Mouse (Mus musculus) embryonic facial prominence, embryonic 15.5 days (tissue): ENCODE data around the gene Hsd17b1. TPM values are rescaled to one million over a fixed set of nuclear protein-coding genes. Genes with fewer than 3 reads are reported as not detected.

ENCODE experiments used
- ATAC-seq: fragments of 200-750 bp; cut with Nextera tagmentation; 2 replicates; pipeline ENCODE4 v1.8.0; 2017; ENCODE audit warnings: low read depth, moderate TSS enrichment; ENCODE audit not compliant: insufficient number of reproducible peaks, low FRiP score, low TSS enrichment
- H3K27ac ChIP-seq: fragments of 300-500 bp; sonication (generic); replicated peaks from 2 replicates; pipeline ENCODE4 v1.5.1; 2015; ENCODE audit warnings: mild to moderate bottlenecking, inconsistent platforms
- H3K27me3 ChIP-seq: fragments of 300-500 bp; sonication (generic); 2 replicates; pipeline ENCODE4 v1.6.1; 2015; ENCODE audit warnings: inconsistent platforms
- H3K36me3 ChIP-seq: fragments of 300-500 bp; sonication (generic); 2 replicates; pipeline ENCODE4 v1.6.1; 2015; ENCODE audit warnings: mild to moderate bottlenecking, inconsistent platforms
- H3K4me1 ChIP-seq: fragments of 300-500 bp; sonication (generic); 2 replicates; pipeline ENCODE4 v1.6.1; 2015; ENCODE audit warnings: inconsistent platforms
- H3K4me2 ChIP-seq: fragments of 300-500 bp; sonication (generic); replicated peaks from 2 replicates; pipeline ENCODE4 v1.6.1; 2015; ENCODE audit warnings: mild to moderate bottlenecking, inconsistent platforms
- H3K4me3 ChIP-seq: fragments of 300-500 bp; sonication (generic); replicated peaks from 2 replicates; pipeline ENCODE4 v1.5.1; 2015; ENCODE audit warnings: mild to moderate bottlenecking, inconsistent platforms
- H3K9ac ChIP-seq: fragments of 300-500 bp; sonication (generic); 2 replicates; pipeline ENCODE4 v1.6.1; 2015; ENCODE audit warnings: inconsistent platforms
- H3K9me3 ChIP-seq: fragments of 300-500 bp; sonication (generic); replicated peaks from 2 replicates; pipeline ENCODE4 v1.6.1; 2016; ENCODE audit warnings: inconsistent platforms
- WGBS: fragments of 180-500 bp; shearing (Covaris S2); methylation state at CpG from one replicate; pipeline ENCODE4 v1.1.7; 2015; 5-methylcytosine and 5-hydroxymethylcytosine counted together
- polyA plus RNA-seq: library from polyadenylated mRNA; unstranded; fragments of >200 nt; fragmentation: Nextera tagmentation; extraction: Ambion mirVana; gene quantifications from 2 replicates; pipeline ENCODE4 v1.2.1, GENCODE M21; 2015

The Hsd17b1 gene
- polyA plus RNA-seq, 1 experiment from 2014 or later = 0.24 TPM

DNA sequence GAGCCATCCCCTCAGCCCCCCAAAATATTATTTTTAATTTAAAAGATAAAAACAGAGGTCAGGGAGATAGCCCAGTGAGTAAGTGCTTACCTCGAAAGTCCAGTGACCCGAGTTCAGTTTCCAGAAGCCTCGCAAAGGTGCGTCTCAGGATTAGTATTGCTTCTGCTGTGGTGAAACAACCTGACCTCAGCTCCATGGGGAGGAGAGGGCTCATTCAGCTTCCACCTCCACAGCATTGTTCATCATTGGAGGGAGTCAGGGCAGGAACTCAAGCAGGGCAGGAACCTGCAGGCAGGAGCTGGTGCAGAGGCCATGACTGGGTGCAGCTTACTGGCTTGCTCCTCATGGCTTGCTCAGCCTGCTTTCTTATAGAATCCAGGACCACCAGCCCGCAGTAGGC is 17.2 kb upstream of the Hsd17b1 start:
- no peaks in the 10 kb centered on the region for H3K9me3 ChIP-seq
- peaks cover 76% of the 10 kb centered on the region for H3K4me1 ChIP-seq
- H3K9ac ChIP-seq = no peak overlapping the region
- H3K4me3 ChIP-seq = no peak overlapping the region
- H3K27ac ChIP-seq = peak overlapping the region; percentile 93
- H3K27me3 ChIP-seq = no peaks in the 10 kb centered on the region
- H3K36me3 ChIP-seq = peaks cover 15% of the 10 kb centered on the region; the same call in 1 of the 2 replicates
- no peak overlapping the region for H3K4me2 ChIP-seq
- no peak for ATAC-seq
- WGBS = 85% methylated on average over 5 of the region's 5 CpGs

DNA sequence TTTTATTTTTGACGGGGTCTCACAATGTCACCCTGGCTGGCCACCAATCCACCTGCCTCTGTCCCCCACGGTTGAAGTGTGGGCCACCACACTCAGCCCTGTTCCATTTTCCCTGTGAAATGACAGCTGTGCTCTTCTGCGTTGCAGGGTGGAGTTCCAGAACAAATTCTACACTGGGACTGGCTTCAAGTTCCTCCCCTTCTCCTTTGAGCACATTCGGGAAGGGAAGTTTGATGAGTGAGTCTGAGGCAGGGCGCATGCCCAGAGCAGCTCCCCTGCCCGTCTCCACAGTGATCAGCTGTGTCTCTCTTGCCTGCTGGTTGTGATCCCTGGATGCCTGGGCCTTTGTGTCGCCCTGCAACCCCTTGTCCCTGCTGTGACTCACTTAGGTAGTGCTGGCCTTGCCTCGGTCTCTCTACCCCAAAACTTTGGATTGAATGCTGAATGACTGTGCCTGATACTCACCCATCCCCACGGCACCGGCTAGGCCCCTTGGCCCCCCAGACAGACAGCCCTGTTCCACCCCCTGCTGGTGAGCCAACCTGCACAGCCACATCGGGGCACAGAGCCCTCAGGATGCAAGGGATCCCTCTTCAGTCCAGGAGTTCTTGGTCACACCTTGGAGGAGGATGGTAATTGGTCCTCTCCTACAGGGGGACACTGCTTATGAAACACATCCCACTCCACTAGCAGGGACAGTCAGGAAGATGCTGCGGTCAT is 15.9 kb upstream of the Hsd17b1 start:
- Histone ChIP-seq H3K4me2 (no peak overlapping the region), H3K27me3 (no peaks in the 10 kb centered on the region), H3K4me3 (no peak overlapping the region), H3K9me3 (no peaks in the 10 kb centered on the region), H3K36me3 (peaks cover 9% of the 10 kb centered on the region; the same call in 1 of the 2 replicates), H3K9ac (no peak overlapping the region), H3K27ac (peak overlapping the region; percentile 93), H3K4me1 (peaks cover 80% of the 10 kb centered on the region)
- WGBS = 67% methylated on average over 12 of the region's 12 CpGs
- no peak for ATAC-seq

DNA sequence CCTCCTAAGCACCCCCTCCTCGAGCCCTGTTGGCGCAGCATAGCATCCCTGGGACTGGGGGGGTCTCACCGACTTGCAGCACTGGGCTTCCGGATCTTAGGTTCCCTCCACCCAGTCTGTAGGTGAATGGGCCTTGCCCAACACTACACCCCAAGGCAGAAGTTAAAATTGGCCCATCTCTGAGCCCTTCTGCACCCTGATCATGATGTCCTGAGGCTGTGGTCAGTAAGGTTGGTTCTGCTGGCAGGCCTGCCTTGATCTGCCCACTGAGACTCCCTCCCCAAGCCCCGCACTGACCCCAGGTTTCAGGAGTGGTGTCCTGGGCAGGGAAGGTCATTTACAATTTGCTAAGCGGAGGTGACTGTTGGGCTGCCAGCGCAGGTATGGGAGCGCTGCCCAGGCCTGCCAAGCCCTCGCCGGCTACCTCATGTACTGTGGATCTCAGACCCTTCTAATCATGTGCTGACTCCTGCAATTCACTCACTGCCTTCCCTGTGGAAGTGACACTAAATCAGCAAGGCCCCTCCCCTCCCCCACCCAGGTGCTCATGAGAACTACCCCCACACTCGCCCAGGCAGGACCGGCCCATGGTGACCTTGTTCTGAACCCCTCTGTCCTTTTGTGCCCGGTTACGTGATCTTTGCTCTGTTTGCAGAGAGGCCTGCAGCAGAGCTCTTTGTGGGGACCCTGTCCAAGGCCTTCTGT is 15.1 kb upstream of the Hsd17b1 start:
- no peak overlapping the region for H3K9ac ChIP-seq
- ATAC-seq = no peak
- H3K4me2 ChIP-seq = no peak overlapping the region
- peak overlapping the region; percentile 93 for H3K27ac ChIP-seq
- H3K9me3 ChIP-seq = no peaks in the 10 kb centered on the region
- H3K36me3 ChIP-seq = peaks cover 6% of the 10 kb centered on the region; the same call in 1 of the 2 replicates
- 69% methylated on average over 14 of the region's 14 CpGs for WGBS
- H3K4me3 ChIP-seq = no peak overlapping the region
- peaks cover 76% of the 10 kb centered on the region for H3K4me1 ChIP-seq
- H3K27me3 ChIP-seq = no peaks in the 10 kb centered on the region

DNA sequence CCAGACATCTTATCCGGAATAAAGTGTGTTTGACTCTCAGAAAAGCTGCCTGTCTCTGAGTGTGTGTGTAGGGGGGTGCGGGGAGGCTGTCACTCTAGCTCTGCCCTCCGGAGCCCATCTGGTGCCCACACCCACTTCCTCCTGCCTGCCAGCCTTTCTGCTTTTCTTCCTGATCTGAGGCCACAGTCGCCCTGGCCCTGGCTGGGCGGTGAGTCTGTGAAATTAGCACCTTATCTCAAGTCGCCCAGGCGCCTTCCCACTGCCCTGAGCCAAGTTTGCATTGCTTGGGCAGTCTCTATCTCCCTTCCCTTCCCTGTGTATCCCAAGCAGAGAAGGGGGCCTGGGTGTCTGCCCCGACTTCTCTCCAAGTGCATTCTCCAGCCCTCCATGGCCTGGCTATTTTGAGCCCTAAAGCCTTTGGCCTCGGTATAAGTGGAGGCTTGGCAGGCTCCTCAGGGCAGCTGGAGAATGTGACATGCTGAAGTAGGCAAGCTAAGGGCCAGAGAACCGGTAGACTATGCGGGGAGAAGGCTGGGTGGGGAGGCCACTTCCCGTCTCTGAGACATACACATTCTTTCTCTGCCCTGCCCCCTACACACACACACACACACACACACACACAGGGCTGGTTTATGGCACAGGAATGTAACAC is 14.4 kb upstream of the Hsd17b1 start:
- no peak overlapping the region for H3K4me3 ChIP-seq
- WGBS = 27% methylated on average over 12 of the region's 12 CpGs
- H3K27ac ChIP-seq = peak overlapping the region; percentile 93
- H3K4me2 ChIP-seq = 0 out of 2 replicates have a peak overlapping the region, but pooled peaks have one; percentile 10
- no peaks in the 10 kb centered on the region for H3K9me3 ChIP-seq
- ATAC-seq = peak; percentile 45
- H3K9ac ChIP-seq = no peak overlapping the region
- peaks cover 69% of the 10 kb centered on the region for H3K4me1 ChIP-seq
- H3K36me3 ChIP-seq = peaks cover 6% of the 10 kb centered on the region; the same call in 1 of the 2 replicates
- H3K27me3 ChIP-seq = no peaks in the 10 kb centered on the region; the same call in 1 of the 2 replicates

DNA sequence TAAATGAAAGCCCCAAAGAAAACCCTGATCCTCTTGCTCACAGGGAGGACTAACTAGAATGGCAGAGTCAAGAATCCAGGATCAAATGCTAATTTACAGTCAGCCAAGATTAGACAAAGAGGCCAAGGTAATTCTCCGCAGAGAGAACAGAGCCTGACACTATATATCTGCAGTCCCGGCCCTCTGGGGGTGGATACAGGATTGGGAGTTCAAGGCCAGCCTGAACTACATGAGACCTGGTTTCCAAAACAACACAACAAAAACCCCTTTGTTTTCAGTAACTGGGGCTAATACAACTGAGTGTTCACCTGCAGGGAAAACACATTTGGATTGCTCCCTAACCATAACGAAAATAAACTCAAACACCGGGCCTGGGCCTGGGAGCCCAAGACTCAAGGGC is 13.7 kb upstream of the Hsd17b1 start:
- H3K36me3 ChIP-seq = peaks cover 6% of the 10 kb centered on the region; the same call in 1 of the 2 replicates
- H3K27me3 ChIP-seq = peaks cover 6% of the 10 kb centered on the region; the same call in 1 of the 2 replicates
- ATAC-seq = no peak
- peaks cover 67% of the 10 kb centered on the region for H3K4me1 ChIP-seq
- H3K9ac ChIP-seq = no peak overlapping the region
- H3K27ac ChIP-seq = peak overlapping the region; percentile 93
- no peaks in the 10 kb centered on the region for H3K9me3 ChIP-seq
- no peak overlapping the region for H3K4me2 ChIP-seq
- 67% methylated on average over 4 of the region's 4 CpGs for WGBS
- no peak overlapping the region for H3K4me3 ChIP-seq

DNA sequence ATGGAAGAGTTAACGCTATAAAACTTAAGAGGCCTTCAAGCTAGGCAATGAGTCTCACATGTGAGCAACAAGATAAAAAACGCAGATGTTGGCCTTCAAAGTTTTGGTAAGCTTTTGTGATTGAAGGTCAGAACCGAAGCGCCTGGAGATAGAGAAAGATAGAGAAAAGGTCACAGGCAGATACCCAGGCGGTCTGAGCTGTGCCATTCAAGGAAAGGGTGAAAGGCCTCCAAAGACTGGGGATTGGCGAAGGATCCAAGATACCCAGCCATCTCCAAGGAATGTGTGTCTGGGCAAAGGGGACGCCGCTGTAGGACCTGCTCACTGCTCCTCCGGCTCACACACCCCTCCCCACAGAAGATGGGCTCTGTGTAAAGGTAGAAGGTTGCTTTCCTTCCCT is 13.2 kb upstream of the Hsd17b1 start:
- H3K27ac ChIP-seq = no peak overlapping the region
- no peaks in the 10 kb centered on the region for H3K9me3 ChIP-seq
- H3K9ac ChIP-seq = no peak overlapping the region
- peaks cover 6% of the 10 kb centered on the region; the same call in 1 of the 2 replicates for H3K36me3 ChIP-seq
- no peak overlapping the region for H3K4me3 ChIP-seq
- H3K4me1 ChIP-seq = peaks cover 62% of the 10 kb centered on the region
- 93% methylated on average over 9 of the region's 9 CpGs for WGBS
- H3K4me2 ChIP-seq = no peak overlapping the region
- ATAC-seq = no peak
- H3K27me3 ChIP-seq = peaks cover 6% of the 10 kb centered on the region; the same call in 1 of the 2 replicates

DNA sequence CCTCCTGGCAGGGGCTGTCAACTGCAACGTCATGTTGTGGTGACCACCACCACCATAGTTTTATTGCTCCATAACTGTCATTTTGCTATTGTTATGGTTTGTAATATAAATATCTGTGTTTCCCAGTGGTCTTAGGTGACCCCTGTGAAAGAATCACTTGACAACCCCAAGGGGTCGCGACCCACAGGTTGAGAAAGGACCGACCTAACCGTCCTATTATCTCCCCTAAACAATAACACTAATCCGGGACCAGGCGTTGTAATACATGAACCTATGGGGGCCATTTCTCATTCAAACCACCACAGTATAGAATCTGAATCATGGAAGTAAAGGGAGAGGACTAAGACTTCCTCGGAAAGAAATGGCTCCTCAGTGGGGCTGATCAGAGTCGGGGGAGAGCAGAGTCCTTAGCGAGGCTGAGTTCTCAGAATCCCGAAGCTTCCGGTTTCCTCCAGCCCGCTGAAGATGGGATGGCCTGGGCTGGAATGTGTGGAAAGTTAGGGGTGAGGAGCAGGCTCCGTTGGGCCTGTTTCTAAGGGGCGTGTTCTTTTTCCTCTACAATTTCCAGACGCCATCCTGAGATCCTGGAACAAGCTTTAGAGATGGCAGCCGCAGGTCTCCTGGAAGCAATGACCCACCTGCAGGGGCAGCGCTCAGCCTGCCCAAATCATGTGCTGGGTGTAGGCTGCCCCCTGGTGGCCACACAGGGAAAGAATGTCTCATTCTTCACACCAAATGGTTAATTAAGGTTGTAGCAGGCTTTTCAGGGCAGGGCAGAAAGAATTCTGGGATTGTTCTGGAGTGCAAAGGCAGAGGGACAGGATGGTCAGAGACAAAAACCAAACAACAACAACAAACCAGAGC is 11.4 kb upstream of the Hsd17b1 start:
- peaks cover 53% of the 10 kb centered on the region for H3K4me1 ChIP-seq
- peaks cover 6% of the 10 kb centered on the region; the same call in 1 of the 2 replicates for H3K36me3 ChIP-seq
- no peak for ATAC-seq
- H3K27ac ChIP-seq = peak overlapping the region; percentile 44; the same call in 1 of the 2 replicates
- H3K9ac ChIP-seq = no peak overlapping the region
- no peaks in the 10 kb centered on the region for H3K9me3 ChIP-seq
- WGBS = 21% methylated on average over 18 of the region's 18 CpGs
- H3K4me2 ChIP-seq = peak overlapping the region; percentile 50
- H3K27me3 ChIP-seq = peaks cover 6% of the 10 kb centered on the region; the same call in 1 of the 2 replicates
- peak overlapping the region; percentile 25 for H3K4me3 ChIP-seq

DNA sequence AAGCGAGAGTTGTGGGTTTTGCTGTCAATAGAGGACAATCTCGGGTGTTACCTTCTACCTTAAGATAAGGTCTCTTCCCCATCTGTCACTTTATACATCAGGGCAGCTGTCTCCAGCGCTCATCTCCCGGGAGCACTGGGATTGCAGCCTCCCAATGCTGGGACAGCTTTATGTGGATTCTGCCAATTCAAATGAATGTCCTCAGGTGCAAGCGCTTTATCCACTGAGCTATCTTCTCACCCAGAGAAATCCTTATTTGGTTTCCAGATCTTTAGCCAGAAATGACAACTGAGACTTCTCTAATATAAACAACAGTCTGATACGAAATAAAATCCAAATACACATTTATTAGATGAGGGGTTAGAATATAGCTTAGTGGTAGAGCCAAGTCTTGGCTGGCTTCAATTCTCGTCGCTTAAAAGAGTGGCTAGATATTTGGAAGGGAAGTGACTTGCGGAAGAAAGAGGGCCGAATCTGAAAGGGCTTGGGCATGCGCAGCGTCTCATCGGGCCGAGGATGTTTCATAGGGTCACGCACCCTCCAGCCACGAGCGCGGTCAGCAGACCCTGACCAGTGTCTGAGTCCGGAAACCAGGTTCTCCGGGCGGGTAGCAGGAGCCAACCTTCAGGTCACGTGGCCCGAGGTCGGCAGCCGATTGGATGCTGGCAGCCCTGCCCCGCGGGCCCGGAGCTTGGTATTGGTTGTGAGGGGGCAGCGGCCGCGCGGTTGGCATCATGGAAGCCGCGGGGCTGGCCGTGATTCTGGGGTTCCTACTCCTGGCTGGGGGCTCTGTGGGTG is 8.6 kb upstream of the Hsd17b1 start, which contains the start of gene Naglu:
Naglu (plus strand) TSS at position 622 of the 798 bp plus-strand sequence.
- H3K4me2 ChIP-seq = peak within 1 kb of the TSS; percentile 96
- peak; percentile 82 for ATAC-seq
- H3K36me3 ChIP-seq = no peaks in the 10 kb centered on the region
- H3K4me1 ChIP-seq = peaks cover 25% of the 10 kb centered on the region
- H3K27me3 ChIP-seq = peaks cover 6% of the 10 kb centered on the region; the same call in 1 of the 2 replicates
- H3K9me3 ChIP-seq = no peaks in the 10 kb centered on the region
- H3K27ac ChIP-seq = no peak within 1 kb of the TSS
- 4% methylated on average over 35 of the region's 35 CpGs for WGBS
- H3K4me3 ChIP-seq = peak within 1 kb of the TSS; percentile 74
- H3K9ac ChIP-seq = peak within 1 kb of the TSS; percentile 55

DNA sequence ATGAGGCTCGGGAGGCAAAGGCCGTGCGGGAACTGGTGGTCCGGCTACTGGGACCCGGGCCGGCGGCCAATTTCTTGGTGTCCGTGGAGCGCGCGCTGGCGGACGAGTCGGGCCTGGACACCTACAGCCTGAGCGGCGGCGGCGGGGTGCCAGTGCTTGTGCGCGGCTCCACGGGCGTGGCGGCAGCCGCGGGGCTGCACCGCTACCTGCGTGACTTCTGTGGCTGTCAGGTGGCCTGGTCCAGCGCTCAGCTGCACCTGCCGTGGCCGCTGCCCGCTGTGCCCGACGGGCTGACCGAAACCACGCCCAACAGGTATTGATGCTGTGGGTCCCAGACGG is 8.1 kb upstream of the Hsd17b1 start:
- Histone ChIP-seq H3K4me2 (peak overlapping the region; percentile 96), H3K9me3 (no peaks in the 10 kb centered on the region), H3K4me3 (peak overlapping the region; percentile 74), H3K36me3 (no peaks in the 10 kb centered on the region), H3K27me3 (peaks cover 6% of the 10 kb centered on the region; the same call in 1 of the 2 replicates), H3K4me1 (peaks cover 25% of the 10 kb centered on the region), H3K9ac (peak overlapping the region; percentile 55), H3K27ac (no peak overlapping the region)
- under 1% methylated on average over 36 of the region's 36 CpGs for WGBS
- peak; percentile 55; the same call in 1 of the 2 replicates for ATAC-seq

DNA sequence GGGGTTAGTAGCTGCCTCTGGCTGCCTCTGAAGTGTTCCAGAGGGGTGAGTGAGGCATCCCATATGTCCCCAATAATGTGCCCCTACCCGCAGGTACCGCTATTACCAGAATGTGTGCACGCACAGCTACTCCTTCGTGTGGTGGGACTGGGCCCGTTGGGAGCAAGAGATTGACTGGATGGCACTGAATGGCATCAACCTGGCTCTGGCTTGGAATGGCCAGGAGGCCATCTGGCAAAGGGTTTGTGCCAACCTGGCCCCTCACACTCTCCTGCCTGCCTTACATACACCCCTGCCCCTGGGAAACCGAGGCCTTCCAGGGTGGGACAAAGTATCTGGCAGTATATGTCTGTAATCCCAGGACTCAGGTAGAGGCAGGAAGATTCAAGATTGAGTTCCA is 7.2 kb upstream of the Hsd17b1 start:
- peaks cover 6% of the 10 kb centered on the region; the same call in 1 of the 2 replicates for H3K27me3 ChIP-seq
- H3K36me3 ChIP-seq = no peaks in the 10 kb centered on the region
- H3K27ac ChIP-seq = no peak overlapping the region
- peak overlapping the region; percentile 74 for H3K4me3 ChIP-seq
- H3K4me1 ChIP-seq = peaks cover 25% of the 10 kb centered on the region
- 71% methylated on average over 6 of the region's 6 CpGs for WGBS
- ATAC-seq = no peak
- H3K9ac ChIP-seq = no peak overlapping the region
- H3K9me3 ChIP-seq = no peaks in the 10 kb centered on the region
- H3K4me2 ChIP-seq = peak overlapping the region; percentile 96; the same call in 1 of the 2 replicates
